Mouse (Mus musculus): ENCODE data around the gene Mrtfb.
"Not testable (repeated sequence)": the region's sequence is repeated elsewhere in the genome, so short reads cannot be mapped to it uniquely, and the experiment has no call there.

The Mrtfb gene

DNA sequence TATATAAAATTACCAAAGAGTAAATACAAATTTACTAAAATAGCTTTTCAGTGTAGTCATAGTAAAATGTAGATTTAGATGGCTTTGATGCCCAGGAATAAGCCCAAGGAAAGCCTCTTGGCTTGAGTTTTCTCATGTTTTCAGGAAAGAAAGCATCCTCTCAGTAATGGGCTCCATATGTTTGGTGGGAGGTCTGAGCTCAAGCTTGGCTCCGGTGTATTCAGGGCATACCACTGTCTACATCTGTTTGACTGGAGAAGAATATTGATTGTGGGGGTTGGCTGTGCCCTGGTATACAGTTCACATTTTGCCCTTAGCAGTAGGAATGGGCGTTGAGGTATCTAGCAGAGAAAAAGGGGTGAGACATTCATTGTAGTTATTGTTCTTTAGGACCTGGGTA lies 13.1 kb downstream of the Mrtfb start:
- no peak for DNase-seq (ENCODE audit: extremely low read depth, insufficient read length, low spot score)

DNA sequence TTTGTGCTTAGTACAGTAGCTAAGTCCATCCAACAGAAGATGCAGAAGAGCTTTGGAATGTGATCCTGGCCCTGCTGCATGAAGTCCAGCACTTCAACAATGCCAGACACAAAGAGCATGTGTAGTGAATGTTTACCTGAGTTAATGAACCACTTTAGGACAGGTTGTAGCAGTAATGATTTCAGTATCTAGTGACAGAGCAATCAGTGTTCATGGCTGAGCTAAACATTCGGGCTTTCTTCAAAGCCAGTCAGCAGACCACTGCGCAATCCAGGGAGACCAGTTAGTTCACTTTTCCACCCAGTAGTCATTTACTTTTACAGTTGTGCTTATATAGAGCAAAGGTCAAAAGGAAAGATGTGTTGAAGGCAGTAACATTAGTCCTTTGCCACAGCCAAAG lies 20.0 kb downstream of the Mrtfb start:
- DNase-seq (ENCODE audit: extremely low read depth, insufficient read length, low spot score), result no peak

DNA sequence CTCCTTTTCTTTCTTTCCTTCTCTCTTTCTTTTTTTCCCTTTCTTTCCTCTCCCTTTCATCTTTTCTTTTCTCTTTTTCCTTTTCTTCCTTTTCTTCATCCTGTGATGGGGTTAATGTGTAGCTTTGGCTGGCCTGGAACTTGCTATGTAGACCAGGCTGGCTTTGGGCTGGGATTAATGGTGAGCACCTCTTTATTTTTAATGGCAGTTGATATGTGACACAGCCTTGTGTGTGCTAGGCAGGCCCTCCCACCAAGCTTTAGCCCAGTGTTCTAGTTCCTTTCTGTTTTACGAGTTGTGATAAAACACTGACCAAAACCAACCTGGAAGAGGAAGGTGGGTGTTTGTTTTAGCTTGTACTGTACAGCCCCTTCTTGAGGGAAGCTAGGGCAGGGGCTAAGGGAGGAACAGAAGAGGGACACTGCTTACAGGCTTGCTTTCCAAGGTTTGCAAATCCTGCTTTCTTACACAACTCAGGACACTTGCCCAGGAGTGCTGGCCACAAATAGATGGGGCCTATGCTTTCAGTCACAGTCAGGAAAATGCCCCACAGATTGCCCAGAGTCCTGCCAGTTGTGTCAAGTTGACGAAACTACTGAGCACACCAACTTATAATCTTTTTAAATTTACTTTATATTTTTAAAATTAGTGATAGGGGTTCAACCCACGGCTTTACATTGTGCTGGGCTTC lies 20.6 kb downstream of the Mrtfb start:
- no peak for DNase-seq (ENCODE audit: extremely low read depth, insufficient read length, low spot score)

DNA sequence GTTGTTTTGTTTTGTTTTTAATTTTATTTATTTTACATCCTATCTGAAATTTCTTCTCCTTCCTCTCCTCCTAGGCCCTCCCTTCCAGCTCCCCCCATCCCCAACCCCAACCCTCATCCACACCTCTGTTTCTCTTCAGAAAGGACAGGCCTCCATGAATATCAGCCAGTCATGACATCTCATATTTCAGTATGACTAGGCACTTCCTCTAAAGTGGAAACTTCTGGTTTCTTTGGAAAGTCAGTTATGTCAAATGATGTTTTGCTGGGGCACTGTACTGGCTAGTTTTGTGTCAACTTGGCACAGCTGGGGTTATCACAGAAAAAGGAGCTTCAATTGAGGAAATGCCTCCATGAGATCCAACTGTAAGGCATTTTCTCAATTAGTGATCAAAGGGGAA lies 30.1 kb downstream of the Mrtfb start:
- DNase-seq (ENCODE audit: extremely low read depth, insufficient read length, low spot score), result not testable (repeated sequence)

DNA sequence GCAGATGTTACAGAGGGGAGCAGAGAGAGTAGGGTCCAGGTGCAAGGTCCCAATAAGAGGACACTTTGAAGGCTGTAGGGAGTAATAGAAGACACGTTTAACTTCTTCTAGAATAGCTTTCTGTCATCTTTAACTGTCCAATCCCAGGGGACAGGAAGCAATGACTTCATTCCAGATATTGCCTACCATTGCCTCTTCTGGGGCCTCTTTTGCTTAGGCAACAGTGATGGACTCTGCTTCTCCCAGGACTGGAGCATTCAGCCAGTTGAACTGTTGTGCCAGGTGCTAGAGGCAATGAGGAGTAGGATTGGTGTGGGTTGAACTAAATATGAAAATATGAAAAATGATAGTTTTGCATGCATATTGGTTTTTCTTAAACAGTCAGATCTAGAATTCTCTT lies 41.6 kb downstream of the Mrtfb start:
- no peak for DNase-seq (ENCODE audit: extremely low read depth, insufficient read length, low spot score)

DNA sequence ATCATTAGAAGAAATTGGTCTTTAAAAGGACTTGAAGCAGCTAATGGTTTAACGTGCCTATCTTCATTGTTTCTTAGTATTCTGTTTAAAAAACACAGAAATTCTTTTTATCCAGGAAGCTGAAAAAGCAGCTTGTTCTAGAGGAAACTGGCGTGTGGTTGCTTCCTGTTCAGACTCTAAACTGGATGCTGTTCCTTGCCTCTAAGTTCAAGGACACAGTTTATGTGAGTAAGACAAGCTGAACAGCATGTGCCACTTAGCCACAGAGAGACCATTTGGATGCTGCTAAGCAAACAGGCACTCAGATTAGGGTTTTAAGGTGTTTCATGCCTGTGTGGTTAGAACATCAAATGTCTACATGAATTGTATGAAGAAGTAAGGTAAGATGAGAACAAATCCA lies 42.7 kb downstream of the Mrtfb start:
- DNase-seq (ENCODE audit: extremely low read depth, insufficient read length, low spot score), result no peak

DNA sequence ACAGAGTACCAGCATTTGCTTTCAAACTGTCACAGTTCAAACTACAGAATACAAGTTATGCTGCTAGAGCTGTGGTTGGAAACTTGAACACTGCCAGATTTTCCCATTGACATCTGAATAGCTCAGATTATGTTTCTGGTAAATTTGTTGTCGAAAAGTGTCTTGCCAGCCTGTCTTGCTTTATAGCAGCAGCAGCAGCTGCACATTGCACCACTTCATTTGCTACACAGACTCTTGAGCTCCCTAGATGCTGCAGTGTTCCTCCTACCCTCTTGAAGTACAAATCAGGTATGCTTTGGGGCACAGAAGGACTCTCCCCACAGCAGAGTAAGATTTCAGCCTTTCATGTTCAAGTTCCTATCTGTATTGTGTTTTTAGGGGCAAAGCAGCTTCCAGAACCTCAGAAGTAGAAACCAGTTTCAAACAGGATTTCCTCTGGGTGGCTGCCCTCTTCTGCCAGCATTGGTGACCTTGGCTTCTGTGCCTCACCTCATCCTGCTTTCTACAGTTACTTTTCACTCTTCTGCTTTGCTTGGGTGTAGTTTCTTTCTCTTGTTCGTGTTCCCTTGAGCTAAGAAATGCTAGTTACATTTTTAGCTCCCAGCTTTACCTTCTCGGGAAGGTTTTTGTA lies 49.9 kb downstream of the Mrtfb start:
- DNase-seq (ENCODE audit: extremely low read depth, insufficient read length, low spot score), result no peak

DNA sequence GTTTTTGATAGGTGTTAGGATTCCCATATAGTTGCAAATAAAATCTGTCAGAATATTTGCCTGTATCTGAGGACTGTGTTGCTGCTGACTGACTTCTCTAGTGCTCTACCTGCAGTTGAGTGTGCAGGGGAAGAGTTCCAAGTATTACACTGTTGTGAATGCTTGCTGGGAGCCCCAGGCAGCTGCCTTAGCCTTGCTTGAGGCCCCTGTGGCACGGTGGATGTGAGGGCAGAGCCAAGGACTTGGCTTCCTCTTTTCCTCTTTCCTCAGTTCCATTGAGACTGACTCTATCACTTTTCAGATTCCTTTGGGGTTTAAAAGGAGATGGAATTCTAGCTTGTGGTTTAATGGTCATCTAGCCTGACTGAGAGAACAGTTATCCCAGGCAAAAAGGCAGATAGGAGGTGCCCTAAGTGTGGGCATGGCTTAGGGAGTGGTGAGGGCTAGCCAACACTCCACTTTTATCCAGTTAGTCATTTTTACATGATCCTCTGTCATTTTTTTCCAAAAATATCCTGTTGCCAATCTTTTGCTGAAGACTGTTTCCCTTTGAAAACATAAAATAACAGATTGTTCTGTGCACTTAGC lies 53.9 kb downstream of the Mrtfb start:
- DNase-seq (ENCODE audit: extremely low read depth, insufficient read length, low spot score), result peak; percentile 66

DNA sequence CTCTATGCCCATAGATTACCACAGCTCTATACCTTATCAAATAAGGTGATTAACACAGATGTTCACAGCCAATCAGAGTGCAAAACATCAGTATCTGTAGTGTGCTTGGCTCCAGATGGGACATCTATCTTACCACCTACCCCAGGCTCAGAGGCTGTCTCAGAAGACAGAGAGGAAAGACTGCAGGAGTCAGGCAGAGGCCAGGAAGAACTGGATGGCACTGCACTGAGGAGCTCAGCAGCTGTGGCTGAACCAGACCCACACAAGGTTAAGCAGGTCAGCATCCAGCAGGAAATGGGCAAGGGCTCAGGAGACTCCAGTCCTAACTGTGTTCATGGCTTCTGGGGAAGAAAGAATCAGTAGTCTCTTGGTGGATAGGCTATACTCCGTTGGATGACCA lies 55.1 kb downstream of the Mrtfb start:
- peak; percentile 14 for DNase-seq (ENCODE audit: extremely low read depth, insufficient read length, low spot score)

DNA sequence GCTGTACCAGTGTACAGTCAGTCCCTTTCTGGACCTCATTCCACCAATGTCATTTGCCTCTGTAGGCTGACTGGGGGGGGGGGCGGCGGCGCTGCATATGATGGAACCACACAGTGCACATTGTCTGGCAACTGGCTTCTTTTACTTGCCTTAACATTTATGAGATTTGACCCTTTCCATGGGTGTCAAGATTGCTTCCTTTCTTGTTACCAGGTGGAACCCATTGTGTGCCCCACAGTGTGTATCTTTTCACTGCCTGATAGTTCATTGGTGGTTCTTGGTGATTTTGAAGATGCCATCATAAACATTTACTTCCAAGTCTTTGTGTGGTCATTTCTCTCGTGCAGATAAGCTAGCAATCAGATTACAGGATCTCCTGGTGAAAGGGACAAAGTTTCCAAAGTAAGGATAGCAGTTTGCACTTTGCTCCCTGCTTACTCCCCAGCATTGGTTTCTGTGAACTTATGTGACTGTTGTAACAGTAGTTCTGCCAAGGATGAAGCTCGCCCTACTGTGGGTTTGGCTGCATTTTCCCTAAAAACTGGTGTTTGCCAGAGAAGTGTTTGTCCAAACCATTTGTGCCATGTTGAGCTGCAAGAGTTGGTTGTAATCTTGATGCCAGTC lies 56.9 kb downstream of the Mrtfb start:
- DNase-seq (ENCODE audit: extremely low read depth, insufficient read length, low spot score), result no peak

DNA sequence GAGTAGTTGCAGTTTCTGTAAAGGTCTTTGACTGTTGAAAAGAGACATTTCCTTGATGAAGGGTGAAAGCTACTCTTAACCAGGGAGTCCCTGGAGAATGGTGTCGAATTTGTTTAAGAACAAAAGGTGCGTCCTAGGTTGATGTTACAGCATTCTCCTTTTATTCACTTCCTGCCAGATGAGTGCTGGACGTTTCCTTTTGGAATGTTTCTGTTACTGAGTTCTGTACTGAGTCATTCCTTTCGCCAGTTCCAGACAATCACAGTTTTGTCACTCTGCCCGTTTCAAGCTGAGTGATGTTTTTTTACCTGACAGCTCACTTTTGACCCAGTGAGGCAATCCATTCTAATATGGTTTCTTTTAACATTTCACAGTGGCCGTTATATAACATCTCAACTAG lies 67.5 kb downstream of the Mrtfb start:
- peak; percentile 64 for DNase-seq (ENCODE audit: extremely low read depth, insufficient read length, low spot score)

DNA sequence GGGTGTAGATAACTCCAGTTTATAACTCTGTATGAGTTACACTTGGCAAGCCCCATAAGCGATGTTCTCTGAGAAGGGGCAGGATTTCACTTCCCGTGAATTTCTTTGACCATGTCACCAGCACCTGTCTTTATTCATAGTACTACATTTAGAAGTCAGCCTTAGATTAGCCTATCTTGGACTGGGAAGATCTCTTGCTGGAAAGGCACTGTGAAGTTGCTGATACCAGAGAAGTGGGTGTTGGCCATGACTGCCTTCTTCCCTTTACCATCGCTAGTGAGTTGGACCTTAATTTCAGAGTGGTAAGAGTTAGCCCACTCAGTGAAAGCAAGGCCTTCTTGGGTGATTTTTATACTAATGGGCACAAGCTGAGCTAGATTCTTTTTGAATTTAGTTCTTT lies 70.3 kb downstream of the Mrtfb start:
- no peak for DNase-seq (ENCODE audit: extremely low read depth, insufficient read length, low spot score)

DNA sequence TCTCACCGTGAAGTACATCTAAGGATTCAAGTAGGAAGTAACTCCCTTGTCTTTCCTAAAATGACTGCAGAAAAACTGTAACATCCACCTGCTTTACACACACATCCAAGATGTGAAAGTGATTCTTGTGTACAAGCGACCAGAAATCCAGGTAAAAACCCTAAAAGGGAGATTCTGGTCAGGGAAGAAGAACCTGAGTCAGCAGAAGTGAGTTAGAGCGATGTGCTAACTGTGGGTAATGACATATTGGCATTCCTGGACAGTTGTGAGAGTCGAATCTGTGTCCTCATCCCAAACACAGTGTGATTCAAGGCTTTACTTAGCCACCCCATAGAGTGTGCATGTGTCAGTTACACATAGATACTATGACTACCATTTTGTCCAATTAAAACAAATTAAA lies 72.4 kb downstream of the Mrtfb start:
- DNase-seq (ENCODE audit: extremely low read depth, insufficient read length, low spot score), result no peak

DNA sequence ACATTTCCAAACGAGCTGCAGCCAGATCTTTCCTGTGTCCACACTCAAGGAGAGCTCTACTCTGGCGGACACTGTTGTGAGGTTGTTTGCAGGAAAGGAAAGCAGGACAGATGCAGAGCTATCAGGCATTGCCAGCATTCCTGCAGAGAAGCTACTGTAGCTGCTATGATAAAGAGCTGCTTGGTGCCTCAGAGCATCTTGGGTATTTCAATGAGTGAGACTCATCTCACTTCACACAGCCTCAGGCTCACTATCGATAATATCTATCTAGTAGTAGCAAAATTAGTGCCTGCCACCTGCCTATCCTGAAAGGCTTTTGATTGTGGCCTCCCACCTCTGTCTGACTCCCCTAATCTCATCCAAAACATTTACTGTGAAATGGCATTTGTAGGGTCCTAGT lies 73.4 kb downstream of the Mrtfb start:
- no peak for DNase-seq (ENCODE audit: extremely low read depth, insufficient read length, low spot score)

DNA sequence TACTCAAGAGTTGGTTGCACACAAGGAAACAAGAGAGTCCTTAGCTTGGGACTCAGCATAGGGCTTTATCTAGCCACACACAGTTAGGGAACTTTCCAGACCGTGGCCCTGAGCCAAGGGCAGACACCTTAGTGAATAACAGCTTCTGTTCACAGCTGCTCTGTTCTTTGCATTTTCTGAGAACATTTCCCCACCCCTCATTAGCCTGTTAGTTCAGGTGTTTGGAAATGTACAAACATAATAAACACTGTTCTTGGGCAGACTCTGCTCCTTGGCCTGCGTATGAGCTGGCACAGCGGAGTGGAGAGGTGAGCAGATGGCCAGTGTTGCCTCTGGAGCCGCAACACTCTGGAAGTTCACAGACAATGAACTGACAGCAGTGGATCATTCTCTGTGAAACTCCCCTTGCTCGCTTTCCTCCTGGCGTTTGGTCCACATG lies 74.0 kb downstream of the Mrtfb start:
- no peak for DNase-seq (ENCODE audit: extremely low read depth, insufficient read length, low spot score)

DNA sequence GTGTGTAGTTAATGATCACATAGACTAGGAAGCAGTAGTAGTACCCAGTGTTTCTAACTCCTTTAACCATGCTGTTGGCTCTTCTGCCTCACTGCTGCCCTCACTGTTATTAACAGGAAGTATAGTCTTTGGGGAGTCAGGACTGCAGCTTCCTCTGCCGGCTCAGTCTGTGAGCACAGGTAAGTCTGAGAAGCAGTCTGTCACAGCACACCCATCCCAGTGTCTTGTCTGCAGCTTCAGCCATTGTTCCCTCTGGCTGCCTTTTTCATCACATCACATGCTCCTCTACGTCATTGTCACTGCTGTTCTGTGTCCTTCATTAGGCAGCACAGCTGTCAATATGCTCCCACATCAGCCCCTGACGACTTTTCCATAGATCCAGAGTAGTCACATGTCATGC lies 75.6 kb downstream of the Mrtfb start:
- DNase-seq (ENCODE audit: extremely low read depth, insufficient read length, low spot score), result no peak

DNA sequence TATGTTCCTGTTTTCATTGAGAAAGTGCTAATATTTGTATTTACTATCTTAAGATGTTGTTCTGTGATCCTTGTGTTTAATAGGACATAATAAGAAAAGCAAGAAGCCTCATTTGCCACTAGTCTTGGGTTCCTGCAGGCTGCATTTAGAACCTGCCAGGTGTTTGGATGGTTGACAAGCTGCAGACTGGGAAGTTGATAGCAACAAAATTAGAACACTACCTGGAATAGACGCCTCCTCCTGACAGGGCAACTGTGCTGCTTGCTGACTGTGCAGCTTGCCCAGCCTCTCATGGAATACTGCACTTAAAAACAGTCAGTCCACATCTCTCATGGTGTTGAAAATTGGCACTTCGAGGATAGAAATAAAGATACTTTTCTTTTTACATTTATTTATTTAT lies 76.3 kb downstream of the Mrtfb start:
- no peak for DNase-seq (ENCODE audit: extremely low read depth, insufficient read length, low spot score)

DNA sequence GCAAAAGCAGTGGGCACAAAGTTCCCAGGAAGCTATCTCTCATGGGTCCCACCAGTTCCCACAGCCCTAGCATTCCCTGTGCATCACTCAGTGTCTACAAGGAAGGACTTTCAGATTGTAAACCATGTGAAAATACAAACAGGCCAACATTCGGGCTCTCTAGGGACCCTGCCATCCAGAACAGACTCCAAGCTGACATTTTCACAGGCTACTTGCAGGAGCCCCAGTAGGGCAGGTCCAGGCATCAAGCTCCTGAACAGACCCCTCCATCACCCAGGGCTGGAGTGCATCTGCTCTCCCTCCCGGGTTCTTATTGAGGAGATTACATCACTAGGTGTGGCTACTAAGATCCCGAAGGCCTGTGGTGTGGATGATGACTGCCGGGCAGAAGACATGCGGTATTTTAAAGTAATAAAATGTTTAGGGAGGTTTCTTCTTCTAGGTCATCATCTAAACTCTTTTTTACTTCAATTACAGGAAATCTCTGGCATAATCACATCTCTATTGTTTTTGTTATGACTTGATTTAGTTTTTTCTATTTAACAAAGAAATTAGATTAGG lies 77.6 kb downstream of the Mrtfb start:
- no peak for DNase-seq (ENCODE audit: extremely low read depth, insufficient read length, low spot score)

DNA sequence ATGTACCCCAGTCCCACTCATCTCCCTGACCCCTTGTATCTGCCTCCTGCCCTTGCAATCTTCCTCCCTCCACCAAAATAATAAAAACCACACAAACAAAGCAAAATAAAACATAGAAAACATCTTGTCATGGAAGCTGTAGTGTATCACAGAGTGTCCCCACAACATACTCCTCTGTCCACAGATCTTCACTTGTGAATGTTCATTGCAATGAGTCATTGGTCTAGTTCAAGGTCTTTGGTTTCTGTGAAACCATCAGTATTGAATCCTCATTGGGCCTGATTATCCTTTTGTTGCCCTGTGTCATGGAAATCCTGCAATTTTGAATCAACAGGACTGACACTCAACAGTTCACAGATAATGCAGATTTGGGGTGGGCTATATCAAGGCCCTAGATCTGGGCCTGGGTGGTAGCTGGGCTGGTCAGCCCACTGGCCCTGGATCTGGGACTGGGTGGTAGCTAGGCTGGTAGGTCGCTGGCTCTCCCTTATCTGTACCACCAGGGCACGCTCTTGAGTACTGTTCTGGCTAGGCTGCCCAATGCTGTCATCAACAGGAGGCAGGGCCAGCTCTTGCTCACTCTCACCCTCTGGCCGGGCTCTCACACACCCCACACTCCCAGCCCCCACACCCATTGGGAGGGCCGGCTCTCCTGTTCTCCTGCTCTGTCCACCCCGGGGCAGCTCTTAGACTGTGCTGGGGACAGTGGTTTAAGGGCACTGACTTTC lies 80.4 kb downstream of the Mrtfb start:
- no peak for DNase-seq (ENCODE audit: extremely low read depth, insufficient read length, low spot score)

DNA sequence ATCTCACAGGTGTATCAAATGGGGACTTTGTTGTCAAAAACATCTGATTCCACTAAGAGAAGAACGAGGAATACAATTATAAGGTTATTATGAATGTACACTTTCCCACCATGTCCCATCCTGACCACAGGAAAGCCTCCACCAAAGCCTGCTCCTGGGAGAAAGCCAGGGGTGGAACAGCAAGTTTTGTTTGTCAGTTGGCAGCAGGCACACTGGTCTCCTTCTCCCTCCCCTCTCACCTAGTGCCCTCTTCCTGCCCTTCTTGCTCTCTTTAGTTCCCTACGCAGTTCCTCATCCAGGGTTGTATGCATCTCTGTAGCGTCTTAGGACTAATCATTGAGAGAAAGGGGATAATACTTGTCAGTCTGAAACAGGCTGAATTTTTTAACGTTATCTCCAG lies 81.8 kb downstream of the Mrtfb start:
- DNase-seq (ENCODE audit: extremely low read depth, insufficient read length, low spot score), result no peak

DNA sequence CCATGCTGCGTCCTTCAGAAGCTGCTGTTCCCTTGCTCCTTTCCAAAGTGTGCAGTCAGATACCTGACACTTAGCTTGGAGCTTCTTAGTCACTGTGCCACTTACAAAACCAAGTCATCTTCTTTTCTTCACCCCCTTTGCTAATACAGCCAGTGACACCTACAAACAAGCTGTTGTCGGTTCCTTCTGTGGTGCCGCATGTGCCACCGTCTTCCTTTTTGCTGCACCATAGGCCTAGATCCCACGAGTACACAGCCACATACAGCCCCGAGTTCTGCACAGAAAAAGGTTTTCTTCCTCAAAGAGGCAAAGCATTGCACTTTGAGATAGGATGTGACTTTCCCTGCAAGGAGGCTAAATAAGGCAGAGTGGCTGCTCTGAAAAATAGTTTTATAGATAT lies 83.2 kb downstream of the Mrtfb start:
- no peak for DNase-seq (ENCODE audit: extremely low read depth, insufficient read length, low spot score)
